Mouse (Mus musculus) CH12F3 (cell line): ENCODE measurements around the gene Ywhab.

Experiments
- in situ Hi-C: fragments of 300-500 bp; cut with MboI; formaldehyde crosslinking; loops from 2 replicates; pipeline ENCODE4 v1.14.3; 2020; ENCODE audit warnings: low sequenced_read_pairs

The Ywhab gene

GRCm38 (mm10) chr2:164007987-164008545 is 13.3 kb downstream of the Ywhab start:
- in situ Hi-C loops = no loop called here

GRCm38 (mm10) chr2:164009227-164009626 is 14.5 kb downstream of the Ywhab start:
- in situ Hi-C loops = no loop called here

- in situ Hi-C loops = no loop called here
Observed at GRCm38 (mm10) chr2:164010496-164010895, 15.7 kb downstream of the Ywhab start.

- in situ Hi-C loops = no loop called here
Observed at GRCm38 (mm10) chr2:164010944-164011343, 16.2 kb downstream of the Ywhab start.

GRCm38 (mm10) chr2:164015304-164015703 is 20.5 kb downstream of the Ywhab start:
- in situ Hi-C loops = no loop called here

GRCm38 (mm10) chr2:164018910-164019309 is 24.1 kb downstream of the Ywhab start:
- in situ Hi-C loops = no loop called here

- in situ Hi-C loops = no loop called here
Observed at GRCm38 (mm10) chr2:164019943-164020342, 25.2 kb downstream of the Ywhab start.

GRCm38 (mm10) chr2:164022104-164022503 is 27.3 kb downstream of the Ywhab start:
- in situ Hi-C loops = no loop called here

GRCm38 (mm10) chr2:164025150-164025549 is 30.4 kb downstream of the Ywhab start, which contains the start of gene Pabpc1l:
Gene Pabpc1l (plus strand): TSS chr2:164025450.
- in situ Hi-C loops = no loop called here

- in situ Hi-C loops = no loop called here
Observed at GRCm38 (mm10) chr2:164031147-164031546, 36.4 kb downstream of the Ywhab start.

- in situ Hi-C loops = no loop called here
Observed at GRCm38 (mm10) chr2:164032973-164033372, 38.2 kb downstream of the Ywhab start.

- in situ Hi-C loops = no loop called here
Observed at GRCm38 (mm10) chr2:164036520-164037019, 41.8 kb downstream of the Ywhab start.

GRCm38 (mm10) chr2:164038407-164039028 is 43.8 kb downstream of the Ywhab start:
- in situ Hi-C loops = no loop called here

GRCm38 (mm10) chr2:164040949-164041348 is 46.2 kb downstream of the Ywhab start:
- in situ Hi-C loops = no loop called here

GRCm38 (mm10) chr2:164041523-164041922 is 46.8 kb downstream of the Ywhab start:
- in situ Hi-C loops = no loop called here

GRCm38 (mm10) chr2:164047197-164047690 is 52.5 kb downstream of the Ywhab start:
- in situ Hi-C loops = no loop called here

- in situ Hi-C loops = no loop called here
Observed at GRCm38 (mm10) chr2:164053767-164054166, 59.0 kb downstream of the Ywhab start.

- in situ Hi-C loops = no loop called here
Observed at GRCm38 (mm10) chr2:164054671-164055070, 59.9 kb downstream of the Ywhab start.

GRCm38 (mm10) chr2:164059634-164060235 is 65.0 kb downstream of the Ywhab start:
- in situ Hi-C loops = no loop called here
